Mouse (Mus musculus) kidney, embryonic 16.5 days (tissue): Measurements from ENCODE around the gene Cavin1. TPM values are rescaled to one million over a fixed set of nuclear protein-coding genes. Genes with fewer than 3 reads are reported as not detected.

Source experiments
- ATAC-seq: fragments of 200-750 bp; cut with Nextera tagmentation; 2 replicates; pipeline ENCODE4 v1.8.0; 2017; ENCODE audit warnings: moderate TSS enrichment; ENCODE audit not compliant: low FRiP score, low TSS enrichment
- H3K27ac ChIP-seq: fragments of 300-500 bp; sonication (generic); 2 replicates; pipeline ENCODE4 v1.5.1; 2014; ENCODE audit warnings: low read length
- H3K27me3 ChIP-seq: fragments of 300-500 bp; sonication (generic); 2 replicates; pipeline ENCODE4 v1.6.1; 2014; ENCODE audit warnings: low read length, control low read depth, mixed read lengths; ENCODE audit not compliant: insufficient read depth
- H3K36me3 ChIP-seq: fragments of 300-500 bp; sonication (generic); 2 replicates; pipeline ENCODE4 v1.6.1; 2014; ENCODE audit warnings: low read length, control low read depth, mixed read lengths; ENCODE audit not compliant: insufficient read depth
- H3K4me1 ChIP-seq: fragments of 300-500 bp; sonication (generic); 2 replicates; pipeline ENCODE4 v1.6.1; 2014; ENCODE audit warnings: low read length, control low read depth, mixed read lengths; ENCODE audit not compliant: insufficient read depth
- H3K4me2 ChIP-seq: fragments of 300-500 bp; sonication (generic); replicated peaks from 2 replicates; pipeline ENCODE4 v1.6.1; 2014; ENCODE audit warnings: low read depth, low read length
- H3K4me3 ChIP-seq: fragments of 300-500 bp; sonication (generic); 2 replicates; pipeline ENCODE4 v1.5.1; 2014; ENCODE audit warnings: mild to moderate bottlenecking, low read length
- H3K9ac ChIP-seq: fragments of 300-500 bp; sonication (generic); replicated peaks from 2 replicates; pipeline ENCODE4 v1.6.1; 2014; ENCODE audit warnings: low read length
- H3K9me3 ChIP-seq: fragments of 300-500 bp; sonication (generic); 2 replicates; pipeline ENCODE4 v1.6.1; 2016; ENCODE audit warnings: low read length, control low read depth
- WGBS: fragments of 180-500 bp; shearing (Covaris S2); extraction: QIAGEN DNeasy Blood & Tissue Kit; methylation state at CpG from one replicate; pipeline ENCODE4 v1.1.7; 2014; 5-methylcytosine and 5-hydroxymethylcytosine counted together
- polyA plus RNA-seq: library from polyadenylated mRNA; unstranded; fragments of >200 nt; fragmentation: Nextera tagmentation; extraction: Ambion mirVana; gene quantifications from 2 replicates; pipeline ENCODE4 v1.2.1, GENCODE M21; 2015

Cavin1 gene
- polyA plus RNA-seq, 1 experiment from 2014 or later, result 161 TPM

- 95% methylated on average over 2 of the region's 2 CpGs for WGBS
- Histone ChIP-seq H3K36me3 (no peaks in the 10 kb centered on the region), H3K9me3 (no peaks in the 10 kb centered on the region), H3K27me3 (no peaks in the 10 kb centered on the region), H3K9ac (no peak overlapping the region), H3K4me2 (no peak overlapping the region), H3K4me1 (0 out of 2 replicates have a peak, but pooled peaks cover 2% of the 10 kb centered on the region), H3K4me3 (no peak overlapping the region), H3K27ac (no peak overlapping the region)
- ATAC-seq, result no peak
Measured at GRCm38 (mm10) chr11:100998836-100999235, 28.1 kb upstream of the Cavin1 start.

- no peaks in the 10 kb centered on the region for H3K36me3 ChIP-seq
- no peak overlapping the region for H3K27ac ChIP-seq
- ATAC-seq, result no peak
- no peaks in the 10 kb centered on the region for H3K4me1 ChIP-seq
- no peaks in the 10 kb centered on the region for H3K27me3 ChIP-seq
- no peak overlapping the region for H3K9ac ChIP-seq
- no peaks in the 10 kb centered on the region for H3K9me3 ChIP-seq
- 79% methylated on average over 4 of the region's 4 CpGs for WGBS
- H3K4me2 ChIP-seq, result no peak overlapping the region
- no peak overlapping the region for H3K4me3 ChIP-seq
Measured at GRCm38 (mm10) chr11:100996501-100996900, 25.8 kb upstream of the Cavin1 start.

GRCm38 (mm10) chr11:100994655-100995054 lies 24.0 kb upstream of the Cavin1 start:
- no peak overlapping the region for H3K9ac ChIP-seq
- WGBS, result 74% methylated on average over 5 of the region's 5 CpGs
- H3K36me3 ChIP-seq, result no peaks in the 10 kb centered on the region
- no peaks in the 10 kb centered on the region for H3K27me3 ChIP-seq
- H3K9me3 ChIP-seq, result no peaks in the 10 kb centered on the region
- H3K27ac ChIP-seq, result no peak overlapping the region
- H3K4me3 ChIP-seq, result no peak overlapping the region
- H3K4me1 ChIP-seq, result no peaks in the 10 kb centered on the region
- no peak for ATAC-seq
- H3K4me2 ChIP-seq, result no peak overlapping the region

- Histone ChIP-seq H3K9me3 (no peaks in the 10 kb centered on the region), H3K4me1 (no peaks in the 10 kb centered on the region), H3K9ac (no peak overlapping the region), H3K36me3 (no peaks in the 10 kb centered on the region), H3K27ac (no peak overlapping the region), H3K4me3 (no peak overlapping the region), H3K27me3 (no peaks in the 10 kb centered on the region), H3K4me2 (no peak overlapping the region)
- WGBS, result 65% methylated on average over 9 of the region's 9 CpGs
- ATAC-seq, result no peak
Measured at GRCm38 (mm10) chr11:100994233-100994632, 23.5 kb upstream of the Cavin1 start.

GRCm38 (mm10) chr11:100993437-100993836 lies 22.8 kb upstream of the Cavin1 start:
- H3K27ac ChIP-seq, result no peak overlapping the region

GRCm38 (mm10) chr11:100991027-100991534 lies 20.4 kb upstream of the Cavin1 start:
- no peak overlapping the region for H3K27ac ChIP-seq
- H3K9ac ChIP-seq, result no peak overlapping the region
- no peak for ATAC-seq
- H3K36me3 ChIP-seq, result no peaks in the 10 kb centered on the region
- H3K4me1 ChIP-seq, result no peaks in the 10 kb centered on the region
- H3K4me2 ChIP-seq, result no peak overlapping the region
- WGBS, result 37% methylated on average over 6 of the region's 6 CpGs
- no peaks in the 10 kb centered on the region for H3K27me3 ChIP-seq
- H3K4me3 ChIP-seq, result no peak overlapping the region
- H3K9me3 ChIP-seq, result no peaks in the 10 kb centered on the region

More at GRCm38 (mm10) chr11:100993437-100993836, 22.8 kb upstream of the Cavin1 start:
- H3K4me3 ChIP-seq, result no peak overlapping the region
- no peaks in the 10 kb centered on the region for H3K9me3 ChIP-seq
- H3K27me3 ChIP-seq, result no peaks in the 10 kb centered on the region
- ATAC-seq, result no peak
- H3K36me3 ChIP-seq, result no peaks in the 10 kb centered on the region
- no peaks in the 10 kb centered on the region for H3K4me1 ChIP-seq
- no peak overlapping the region for H3K4me2 ChIP-seq
- WGBS, result 65% methylated on average over 2 of the region's 2 CpGs
- no peak overlapping the region for H3K9ac ChIP-seq

- Histone ChIP-seq H3K27me3 (no peaks in the 10 kb centered on the region), H3K9ac (no peak overlapping the region), H3K4me2 (no peak overlapping the region), H3K4me1 (no peaks in the 10 kb centered on the region), H3K9me3 (no peaks in the 10 kb centered on the region), H3K4me3 (no peak overlapping the region), H3K36me3 (no peaks in the 10 kb centered on the region), H3K27ac (no peak overlapping the region)
- no peak for ATAC-seq
- 59% methylated on average over 2 of the region's 2 CpGs for WGBS
Measured at GRCm38 (mm10) chr11:100989666-100990065, 19.0 kb upstream of the Cavin1 start.

GRCm38 (mm10) chr11:100988674-100989073 lies 18.0 kb upstream of the Cavin1 start:
- H3K27me3 ChIP-seq, result no peaks in the 10 kb centered on the region
- no peaks in the 10 kb centered on the region for H3K4me1 ChIP-seq
- no peak overlapping the region for H3K4me3 ChIP-seq
- H3K9ac ChIP-seq, result no peak overlapping the region
- no peak for ATAC-seq
- no peaks in the 10 kb centered on the region for H3K36me3 ChIP-seq
- no peak overlapping the region for H3K27ac ChIP-seq
- no peak overlapping the region for H3K4me2 ChIP-seq
- WGBS, result 86% methylated on average over 3 of the region's 3 CpGs
- no peaks in the 10 kb centered on the region for H3K9me3 ChIP-seq

- Histone ChIP-seq H3K9ac (no peak overlapping the region), H3K4me2 (no peak overlapping the region), H3K4me3 (no peak overlapping the region), H3K9me3 (no peaks in the 10 kb centered on the region), H3K4me1 (peaks cover 5% of the 10 kb centered on the region; the same call in 1 of the 2 replicates), H3K27me3 (peaks cover 8% of the 10 kb centered on the region), H3K36me3 (no peaks in the 10 kb centered on the region), H3K27ac (no peak overlapping the region)
- 57% methylated on average over 3 of the region's 3 CpGs for WGBS
- ATAC-seq, result no peak
Measured at GRCm38 (mm10) chr11:100985607-100986006, 14.9 kb upstream of the Cavin1 start.

- H3K9me3 ChIP-seq, result no peaks in the 10 kb centered on the region
- no peak for ATAC-seq
- no peak overlapping the region for H3K4me3 ChIP-seq
- H3K4me1 ChIP-seq, result peaks cover 9% of the 10 kb centered on the region; the same call in 1 of the 2 replicates
- 0 out of 2 replicates have a peak overlapping the region, but pooled peaks have one; percentile 52 for H3K4me2 ChIP-seq
- no peaks in the 10 kb centered on the region for H3K36me3 ChIP-seq
- WGBS, result 62% methylated on average over 7 of the region's 7 CpGs
- peaks cover 8% of the 10 kb centered on the region for H3K27me3 ChIP-seq
- no peak overlapping the region for H3K27ac ChIP-seq
- H3K9ac ChIP-seq, result no peak overlapping the region
Measured at GRCm38 (mm10) chr11:100983778-100984131, 13.1 kb upstream of the Cavin1 start.
